Mouse (Mus musculus) layer of hippocampus, adult 9-10 months (tissue): Measurements from ENCODE around the gene Cux1.

Source experiments
- DNase-seq: peaks from one replicate; pipeline ENCODE4 v3.0.0; 2022; ENCODE audit warnings: low spot score

The Cux1 gene

GRCm38 (mm10) chr5:136427121-136427771 lies 140.0 kb downstream of the Cux1 start:
- DNase-seq = no peak

DNA sequence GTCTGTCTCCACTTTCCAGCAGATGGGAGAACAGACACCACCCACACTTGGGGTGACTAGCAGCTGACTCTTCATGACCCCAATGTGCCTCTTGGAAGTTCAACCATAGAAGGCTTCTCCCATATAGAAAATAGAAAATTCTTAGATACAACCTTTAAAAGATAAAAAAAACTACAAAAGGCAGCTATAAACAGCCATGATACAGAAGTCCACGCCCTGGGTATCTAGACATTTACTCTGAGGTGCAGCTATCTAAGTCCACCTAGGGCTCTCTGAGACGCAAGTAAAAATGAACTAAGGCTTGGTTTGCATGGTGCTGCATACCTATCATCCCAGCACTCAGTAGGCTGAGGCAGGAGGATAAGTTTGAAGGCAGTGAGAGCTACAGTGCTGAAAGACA lies 144.3 kb downstream of the Cux1 start:
- no peak for DNase-seq

GRCm38 (mm10) chr5:136421885-136422284 lies 145.4 kb downstream of the Cux1 start:
- DNase-seq = no peak

DNA sequence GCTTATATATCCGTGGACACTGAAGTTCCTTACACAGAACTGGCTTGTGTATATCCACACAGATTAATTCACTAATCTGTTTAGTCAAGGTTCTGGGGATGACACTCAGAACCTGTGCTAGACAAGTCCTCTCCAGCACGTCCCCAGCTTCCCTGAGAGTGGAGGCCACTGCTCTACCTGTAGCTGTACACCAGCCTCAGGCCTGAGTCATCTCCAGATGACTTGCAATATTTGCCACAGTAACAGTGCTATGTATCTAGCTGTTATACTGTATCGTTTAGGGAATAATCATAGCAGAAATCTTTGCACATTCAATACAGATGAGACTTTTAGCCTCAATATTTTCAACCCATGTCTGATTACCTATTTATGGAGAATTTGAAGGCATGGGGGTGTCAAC lies 146.0 kb downstream of the Cux1 start:
- DNase-seq = no peak

GRCm38 (mm10) chr5:136420342-136420741 lies 146.9 kb downstream of the Cux1 start:
- DNase-seq = no peak

GRCm38 (mm10) chr5:136417891-136418290 lies 149.4 kb downstream of the Cux1 start:
- DNase-seq = no peak

DNA sequence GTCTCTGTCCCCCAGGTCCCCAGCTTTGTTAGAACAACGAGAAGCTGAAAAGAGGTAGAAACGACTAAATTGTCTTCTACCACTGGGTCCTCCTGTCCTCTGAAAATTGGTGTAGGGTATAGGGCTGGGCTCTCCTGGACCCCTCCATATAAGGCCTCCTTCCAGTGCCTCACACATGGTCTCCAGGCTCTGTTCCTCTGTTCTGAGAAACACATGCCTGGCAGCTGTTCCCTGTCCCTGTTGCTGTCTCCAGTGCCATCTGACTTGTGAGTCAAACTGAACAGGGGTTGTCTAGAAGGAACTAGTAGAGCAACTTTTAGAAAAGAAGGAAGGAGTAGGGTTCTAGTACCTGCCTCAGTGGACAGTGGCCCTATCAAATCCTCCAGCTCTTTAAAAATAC lies 152.8 kb downstream of the Cux1 start:
- no peak for DNase-seq

DNA sequence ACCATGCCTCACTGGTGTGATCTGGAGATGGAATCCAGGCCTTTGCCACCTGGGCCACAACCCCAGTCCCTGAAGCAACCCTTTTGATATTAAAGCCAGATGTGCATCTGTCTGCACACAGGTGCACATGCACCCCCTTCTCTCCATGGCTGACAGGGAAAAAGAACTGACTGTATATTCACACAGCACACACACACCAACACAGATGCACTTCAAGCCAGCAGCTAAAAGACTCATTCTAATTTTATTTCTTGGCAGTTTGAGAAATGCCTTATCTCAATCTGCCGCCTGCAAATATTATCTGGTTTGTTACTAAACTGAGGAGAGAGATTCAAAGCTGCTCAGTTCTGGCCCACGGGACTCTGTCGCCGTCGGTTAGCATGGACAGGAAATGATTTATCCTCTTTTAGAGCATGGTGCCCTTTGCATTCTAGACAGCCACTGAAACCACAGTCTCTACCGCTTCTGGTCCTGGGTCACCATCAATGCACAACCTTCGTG lies 156.6 kb downstream of the Cux1 start:
- no peak for DNase-seq

- DNase-seq = no peak
Observed at GRCm38 (mm10) chr5:136406357-136406756, 160.9 kb downstream of the Cux1 start.

DNA sequence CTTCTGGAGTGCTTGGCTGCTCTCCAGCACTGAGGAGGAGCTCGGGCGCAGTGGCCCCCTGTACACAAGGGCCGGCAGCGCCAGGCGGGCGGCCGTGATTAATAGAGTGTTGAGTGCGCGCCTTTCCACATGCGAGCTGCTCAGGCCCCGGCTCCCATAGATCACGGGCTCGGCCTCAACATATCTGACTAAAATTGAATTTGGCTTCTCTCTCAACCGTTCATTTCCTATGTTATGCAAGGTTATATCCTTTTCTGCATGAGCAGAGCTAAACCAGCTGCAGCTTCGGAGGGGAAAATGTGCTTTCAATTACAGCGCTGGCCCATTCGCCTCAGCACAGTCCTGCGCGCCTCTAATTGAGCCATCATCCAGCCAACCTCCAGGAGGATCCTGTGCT lies 163.7 kb downstream of the Cux1 start:
- no peak for DNase-seq

- no peak for DNase-seq
Observed at GRCm38 (mm10) chr5:136402622-136403564, 164.4 kb downstream of the Cux1 start.

DNA sequence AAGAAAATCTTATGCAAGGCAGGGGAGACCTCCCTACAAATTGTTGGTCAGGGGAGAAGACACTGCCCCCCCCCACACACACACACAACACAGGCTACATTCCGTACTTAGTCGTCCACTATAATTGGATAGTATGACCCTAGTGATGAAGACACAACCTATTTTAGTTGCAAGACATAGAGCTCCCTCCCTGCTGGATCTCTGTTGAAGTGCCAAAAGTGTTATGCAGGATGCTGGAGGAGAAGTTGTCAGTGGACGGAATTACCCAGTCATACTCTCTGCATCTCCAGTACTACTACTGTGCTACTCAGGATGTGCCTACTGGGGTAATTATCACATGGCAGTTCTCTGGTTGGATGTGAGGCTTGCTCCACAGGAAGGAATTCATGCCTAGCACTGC lies 168.6 kb downstream of the Cux1 start:
- no peak for DNase-seq

DNA sequence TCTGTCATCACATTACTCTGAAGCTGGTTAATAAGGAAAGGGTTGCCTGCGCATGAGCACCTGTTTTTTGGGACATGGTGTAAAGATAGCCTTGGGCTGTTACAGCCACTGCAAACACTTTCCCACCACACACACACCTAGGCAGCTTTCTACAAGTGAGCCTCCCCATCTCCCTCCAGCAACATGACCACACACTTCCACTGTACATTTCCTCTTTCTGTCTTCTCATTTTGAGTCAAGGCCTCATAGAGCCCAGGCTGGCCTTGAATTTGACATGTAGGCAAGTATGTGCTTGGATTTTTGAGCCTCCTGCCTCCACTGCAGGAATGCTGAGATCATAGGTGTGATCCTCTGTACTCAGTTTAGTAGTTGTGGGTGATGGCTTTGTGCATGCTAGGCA lies 170.6 kb downstream of the Cux1 start:
- no peak for DNase-seq

GRCm38 (mm10) chr5:136396256-136396655 lies 171.0 kb downstream of the Cux1 start:
- no peak for DNase-seq

DNA sequence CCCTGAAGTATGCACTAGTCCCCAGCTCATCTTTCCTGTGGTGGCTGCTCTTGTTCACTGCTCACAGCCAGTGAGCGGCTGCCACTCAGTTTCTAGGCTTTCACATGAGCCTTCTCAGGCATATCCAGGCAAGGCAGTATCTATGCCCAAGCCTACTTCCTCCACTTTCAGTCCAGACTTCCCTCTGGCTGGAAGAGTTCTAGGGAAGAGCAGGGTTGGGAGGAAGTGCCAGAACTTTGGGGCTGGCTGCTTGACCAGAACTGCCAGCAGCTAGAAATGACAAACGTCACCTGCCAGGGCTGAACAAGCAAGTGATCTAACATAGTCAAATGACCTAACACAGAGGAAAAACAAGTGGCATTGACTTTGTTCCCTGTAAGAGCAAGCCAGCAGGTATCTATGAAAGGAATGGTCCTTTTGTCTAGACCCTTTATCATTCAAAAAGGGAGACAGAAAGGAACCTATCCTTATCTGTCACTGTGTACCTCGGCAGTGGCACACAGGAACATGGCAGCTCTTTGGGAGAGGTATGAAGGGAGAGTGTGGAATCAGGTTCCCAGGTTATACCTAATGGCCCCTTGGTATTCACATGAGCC lies 171.6 kb downstream of the Cux1 start:
- DNase-seq = no peak

- no peak for DNase-seq
Observed at GRCm38 (mm10) chr5:136394517-136395212, 172.6 kb downstream of the Cux1 start.

GRCm38 (mm10) chr5:136393621-136394020 lies 173.7 kb downstream of the Cux1 start:
- DNase-seq = no peak

DNA sequence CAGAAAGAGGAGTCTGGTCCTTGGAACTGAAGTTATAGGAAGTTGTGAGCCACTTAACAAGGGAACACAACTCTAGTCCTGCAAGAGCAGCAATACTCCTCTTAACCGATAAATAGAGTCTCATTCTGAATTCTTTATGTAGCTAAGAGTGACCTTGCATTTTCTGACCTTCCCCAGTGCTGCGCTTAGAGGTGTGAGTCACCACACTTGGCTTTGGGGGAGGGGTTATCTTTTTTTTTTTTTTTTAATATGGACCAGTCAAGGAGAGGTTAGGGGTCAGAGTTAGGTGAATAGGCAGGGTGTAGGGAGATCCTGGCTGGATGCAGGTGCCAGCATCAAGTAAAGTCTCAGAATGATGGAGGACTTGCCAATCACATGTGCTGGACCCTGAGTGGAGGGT lies 180.5 kb downstream of the Cux1 start:
- DNase-seq = no peak

DNA sequence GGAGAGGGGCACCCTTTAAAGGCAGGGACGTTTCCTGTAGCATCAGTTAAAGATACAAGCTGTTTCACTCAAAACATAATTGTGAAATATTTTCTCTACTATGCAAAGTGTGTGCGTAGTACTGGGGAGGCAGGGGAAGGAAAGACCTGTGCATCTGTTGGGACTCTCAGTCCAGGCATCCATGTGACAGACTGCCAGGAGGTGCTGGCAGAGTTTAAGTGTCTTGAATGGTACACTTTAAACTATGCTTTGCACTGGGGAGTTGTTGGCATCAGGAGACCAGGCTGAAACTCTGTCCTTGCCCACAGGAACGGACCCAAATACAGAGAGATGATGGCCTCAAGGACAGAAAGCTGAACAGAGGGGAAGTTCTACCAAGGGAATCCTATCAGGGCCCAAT lies 182.1 kb downstream of the Cux1 start:
- no peak for DNase-seq

DNA sequence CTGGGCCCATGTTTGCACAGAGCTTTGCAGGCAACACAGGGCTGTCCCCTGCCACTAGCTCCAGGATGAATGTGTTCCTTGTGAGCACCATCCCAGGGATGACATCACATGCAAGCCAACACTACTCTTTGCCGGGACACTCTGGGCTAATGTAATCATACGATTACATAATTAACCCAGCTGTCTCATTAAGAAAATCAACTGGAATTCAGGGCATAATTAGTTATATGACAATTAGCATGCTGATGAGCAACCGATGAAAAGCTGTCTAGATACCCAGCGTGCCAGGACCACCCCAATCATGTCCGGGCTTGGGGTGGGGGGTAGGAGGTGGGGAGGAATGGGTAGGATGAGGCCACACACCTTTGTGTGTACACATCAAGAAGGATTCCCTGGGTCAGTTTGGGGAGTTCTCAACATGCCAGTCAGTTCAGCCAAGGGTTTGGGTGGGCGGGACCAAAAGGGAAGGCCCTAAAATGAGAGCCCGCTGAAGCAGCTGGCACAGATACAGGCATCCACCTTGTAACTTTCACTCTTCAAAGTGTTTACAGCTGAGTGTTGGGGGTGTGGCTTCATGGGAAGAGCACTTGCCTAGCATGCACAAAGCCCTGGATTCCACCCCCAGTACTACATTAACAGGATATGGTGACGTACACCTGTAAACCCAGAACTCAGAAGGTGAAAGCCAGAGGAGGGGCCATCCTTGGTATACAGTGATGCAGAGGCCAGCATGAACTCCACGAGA lies 184.9 kb downstream of the Cux1 start:
- no peak for DNase-seq

DNA sequence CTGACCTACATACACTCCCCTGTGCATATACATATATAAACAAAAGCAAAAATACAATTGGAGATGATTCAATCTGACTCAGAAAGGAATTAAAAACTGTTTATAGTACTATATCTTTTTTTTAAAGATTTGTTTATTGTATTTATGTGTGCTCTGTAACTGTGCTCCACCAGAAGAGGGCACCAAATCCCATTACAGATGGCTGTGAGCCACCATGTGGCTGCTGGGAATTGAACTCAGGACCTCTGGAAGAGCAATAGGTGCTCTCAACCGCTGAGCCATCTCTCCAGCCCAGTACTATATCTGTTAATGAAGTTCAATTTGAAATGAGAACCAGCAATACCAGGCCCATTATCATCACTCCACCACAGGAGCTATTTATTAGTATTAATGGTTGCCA lies 187.9 kb downstream of the Cux1 start:
- no peak for DNase-seq

- no peak for DNase-seq
Observed at GRCm38 (mm10) chr5:136377101-136377500, 190.2 kb downstream of the Cux1 start.
